Mouse (Mus musculus): ENCODE measurements around the gene Crtc1. TPM values are rescaled to one million over a fixed set of nuclear protein-coding genes. Genes with fewer than 3 reads are reported as not detected.

Gene Crtc1
- 18.0 and 23.4 TPM in 2 replicates for polyA plus RNA-seq (2014; fragmentation: Nextera tagmentation; extraction: Ambion mirVana)

DNA sequence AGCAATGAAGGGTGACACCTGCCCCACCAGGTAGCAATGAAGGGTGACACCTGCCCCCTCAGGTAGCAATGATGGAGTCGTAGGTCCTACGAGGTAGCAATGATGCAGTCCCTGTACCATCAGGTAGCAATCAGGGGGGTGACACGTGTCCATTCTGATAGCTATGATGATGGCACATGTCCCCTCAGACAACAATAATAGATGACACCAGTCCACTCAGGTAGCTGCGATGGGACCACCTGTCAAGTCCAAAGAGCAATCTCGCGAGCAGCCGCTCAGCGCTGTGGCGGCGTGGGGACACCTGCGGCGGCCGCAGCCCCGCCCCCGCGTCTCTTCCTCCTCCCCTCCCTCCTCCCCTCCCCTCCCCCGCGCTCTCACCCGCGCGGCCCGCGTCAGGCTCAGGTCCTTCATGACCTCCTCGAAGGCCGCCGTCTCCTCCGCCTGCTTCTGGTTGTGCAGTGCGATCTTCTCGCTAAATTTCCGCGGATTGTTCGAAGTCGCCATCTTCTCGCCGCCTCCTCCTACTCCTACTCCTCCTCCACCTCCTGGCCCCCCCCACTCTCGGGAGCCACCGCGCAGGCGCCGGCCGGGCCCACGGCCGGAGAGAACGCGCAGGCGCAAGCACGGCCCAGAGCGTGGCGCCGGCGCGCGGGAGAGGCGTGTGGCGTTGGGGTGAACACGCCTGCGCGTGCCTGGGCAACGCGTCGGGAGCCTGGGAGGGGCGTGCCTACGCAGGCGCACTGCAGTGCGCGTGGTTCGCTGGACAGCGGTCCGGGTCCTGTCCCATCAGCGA lies at the start of gene Crtc1:
TSS of gene Crtc1 (minus strand) at position 525 of the 793 bp plus-strand sequence.
- peak within 1 kb of the TSS; percentile 40; the same call in 1 of the 2 replicates for H3K27ac ChIP-seq (ENCODE audit: low read depth)
- H3K9ac ChIP-seq (ENCODE audit: low read length) = peak within 1 kb of the TSS; percentile 56
- DNase-seq (ENCODE audit: low spot score) (peak; percentile 95), ATAC-seq (replicated peaks; ENCODE audit: low FRiP score, low TSS enrichment, low read depth) (peak; percentile 97)
- H3K4me1 ChIP-seq (replicated peaks; ENCODE audit: control insufficient read depth, insufficient read depth, low read length) = peaks cover 8% of the 10 kb centered on the region
- peak within 1 kb of the TSS; percentile 68 for H3K4me3 ChIP-seq (ENCODE audit: low read depth, low read length)
- H3K4me2 ChIP-seq (ENCODE audit: low read length) = peak within 1 kb of the TSS; percentile 81
- no peaks in the 10 kb centered on the region for H3K27me3 ChIP-seq (replicated peaks; ENCODE audit: control insufficient read depth, insufficient read depth, low read length)
- no peaks in the 10 kb centered on the region for H3K9me3 ChIP-seq (ENCODE audit: control insufficient read depth, low read length)
- WGBS = 2% methylated on average over 70 of the region's 70 CpGs
- H3K36me3 ChIP-seq (ENCODE audit: control insufficient read depth, insufficient read depth, low read length) = no peaks in the 10 kb centered on the region

DNA sequence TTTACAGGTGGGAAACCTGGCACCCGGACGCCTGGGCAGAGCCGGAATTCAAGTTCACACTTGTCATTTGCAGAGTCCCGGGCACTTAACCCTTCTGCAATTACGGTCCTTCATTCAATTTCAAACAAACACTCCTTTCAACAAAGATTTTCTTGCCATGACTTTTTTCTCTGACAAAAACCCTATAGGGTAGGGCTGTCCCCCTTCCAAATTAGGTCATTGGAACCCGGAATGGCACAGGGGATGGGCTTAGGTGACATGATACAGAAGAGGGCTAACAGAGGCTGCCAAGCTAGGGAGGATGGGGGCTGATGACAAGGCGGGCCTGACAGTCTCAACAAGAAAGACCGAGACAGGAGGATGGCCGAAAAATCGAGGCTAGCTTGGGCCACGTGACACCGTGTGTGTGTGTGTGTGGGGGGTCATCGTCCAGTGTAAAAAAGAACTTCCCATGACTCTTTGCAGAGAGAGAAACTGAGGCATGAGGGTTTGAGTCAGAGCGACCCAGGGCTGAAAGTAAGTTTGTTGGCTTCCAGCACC lies 49.6 kb upstream of the Crtc1 start:
- no peak overlapping the region for H3K9ac ChIP-seq (ENCODE audit: low read length)
- H3K27me3 ChIP-seq (replicated peaks; ENCODE audit: control insufficient read depth, insufficient read depth, low read length) = peaks cover 99% of the 10 kb centered on the region
- H3K4me1 ChIP-seq (replicated peaks; ENCODE audit: control insufficient read depth, insufficient read depth, low read length) = peaks cover 31% of the 10 kb centered on the region
- peak overlapping the region; percentile 31 for H3K4me3 ChIP-seq (ENCODE audit: low read depth, low read length)
- no peaks in the 10 kb centered on the region for H3K36me3 ChIP-seq (ENCODE audit: control insufficient read depth, insufficient read depth, low read length)
- no peaks in the 10 kb centered on the region for H3K9me3 ChIP-seq (ENCODE audit: control insufficient read depth, low read length)
- 3% methylated on average over 14 of the region's 14 CpGs for WGBS
- DNase-seq (ENCODE audit: low spot score) (no peak), ATAC-seq (replicated peaks; ENCODE audit: low FRiP score, low TSS enrichment, low read depth) (no peak)
- no peak overlapping the region for H3K27ac ChIP-seq (ENCODE audit: low read depth)
- peak overlapping the region; percentile 49 for H3K4me2 ChIP-seq (ENCODE audit: low read length)

DNA sequence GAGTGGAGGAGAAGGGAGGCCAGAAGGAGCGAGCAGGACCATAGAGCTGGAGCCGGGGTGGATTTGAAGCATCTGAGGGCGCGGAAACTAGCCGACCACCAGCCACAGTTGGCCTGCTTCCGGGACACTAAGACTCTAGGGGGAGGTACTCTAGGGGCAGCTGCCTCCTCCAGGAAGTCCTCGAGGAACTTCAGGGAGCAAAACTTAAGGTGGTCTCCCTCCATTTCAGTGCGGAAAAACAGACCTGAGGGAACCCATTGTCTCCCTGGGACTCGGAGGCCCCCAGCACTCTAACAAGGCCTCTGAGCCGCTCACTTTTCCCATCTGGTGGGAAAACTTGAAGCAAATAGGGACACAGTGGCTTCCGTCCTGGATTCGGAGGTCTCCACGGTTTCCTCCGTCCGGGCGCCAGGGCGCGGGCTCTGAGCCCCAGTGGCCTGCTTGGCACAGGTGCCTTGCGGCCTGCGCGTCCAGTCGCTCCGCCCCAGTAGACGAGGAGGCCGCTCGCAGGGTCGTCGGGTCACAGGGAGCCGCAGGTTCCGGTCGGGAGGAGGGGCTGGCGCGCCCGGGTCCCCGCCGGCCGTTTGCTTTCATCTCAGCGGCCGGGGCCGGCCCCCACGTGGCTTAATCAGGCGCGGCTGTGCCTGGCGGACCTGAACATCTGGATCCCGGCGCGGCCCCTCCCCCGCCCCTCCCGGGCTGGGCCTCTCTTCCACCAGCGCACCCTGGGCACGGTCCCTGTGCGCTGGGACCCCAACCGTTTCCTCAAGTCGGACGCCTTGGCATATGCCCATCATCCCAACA lies 48.8 kb upstream of the Crtc1 start:
- Histone ChIP-seq H3K4me3 (ENCODE audit: low read depth, low read length) (peak overlapping the region; percentile 31), H3K27me3 (replicated peaks; ENCODE audit: control insufficient read depth, insufficient read depth, low read length) (peaks cover 91% of the 10 kb centered on the region), H3K9ac (ENCODE audit: low read length) (no peak overlapping the region), H3K4me1 (replicated peaks; ENCODE audit: control insufficient read depth, insufficient read depth, low read length) (peaks cover 26% of the 10 kb centered on the region), H3K4me2 (ENCODE audit: low read length) (peak overlapping the region; percentile 51), H3K36me3 (ENCODE audit: control insufficient read depth, insufficient read depth, low read length) (no peaks in the 10 kb centered on the region), H3K9me3 (ENCODE audit: control insufficient read depth, low read length) (no peaks in the 10 kb centered on the region), H3K27ac (ENCODE audit: low read depth) (no peak overlapping the region)
- peak; percentile 18; the same call in 1 of the 2 replicates for ATAC-seq (replicated peaks; ENCODE audit: low FRiP score, low TSS enrichment, low read depth)
- 4% methylated on average over 55 of the region's 55 CpGs for WGBS
- no peak for DNase-seq (ENCODE audit: low spot score)

GRCm38 (mm10) chr8:70486941-70487520 lies 47.7 kb upstream of the Crtc1 start, which contains the start of gene Tmem59l:
Tmem59l (minus strand) TSS chr8:70487358.
- Histone ChIP-seq H3K4me2 (ENCODE audit: low read length) (peak within 1 kb of the TSS; percentile 51), H3K36me3 (ENCODE audit: control insufficient read depth, insufficient read depth, low read length) (no peaks in the 10 kb centered on the region), H3K9me3 (ENCODE audit: control insufficient read depth, low read length) (no peaks in the 10 kb centered on the region), H3K4me1 (replicated peaks; ENCODE audit: control insufficient read depth, insufficient read depth, low read length) (peaks cover 24% of the 10 kb centered on the region), H3K27ac (ENCODE audit: low read depth) (no peak within 1 kb of the TSS), H3K9ac (ENCODE audit: low read length) (no peak within 1 kb of the TSS), H3K27me3 (replicated peaks; ENCODE audit: control insufficient read depth, insufficient read depth, low read length) (peaks cover 83% of the 10 kb centered on the region), H3K4me3 (ENCODE audit: low read depth, low read length) (peak within 1 kb of the TSS; percentile 31)
- ATAC-seq (replicated peaks; ENCODE audit: low FRiP score, low TSS enrichment, low read depth) (no peak), DNase-seq (ENCODE audit: low spot score) (no peak)
- WGBS = 3% methylated on average over 33 of the region's 33 CpGs

GRCm38 (mm10) chr8:70486191-70486681 lies 46.9 kb upstream of the Crtc1 start:
- Histone ChIP-seq H3K4me1 (replicated peaks; ENCODE audit: control insufficient read depth, insufficient read depth, low read length) (peaks cover 23% of the 10 kb centered on the region), H3K9ac (ENCODE audit: low read length) (no peak overlapping the region), H3K4me2 (ENCODE audit: low read length) (no peak overlapping the region), H3K27ac (ENCODE audit: low read depth) (no peak overlapping the region), H3K4me3 (ENCODE audit: low read depth, low read length) (no peak overlapping the region), H3K27me3 (replicated peaks; ENCODE audit: control insufficient read depth, insufficient read depth, low read length) (peaks cover 79% of the 10 kb centered on the region), H3K9me3 (ENCODE audit: control insufficient read depth, low read length) (no peaks in the 10 kb centered on the region), H3K36me3 (ENCODE audit: control insufficient read depth, insufficient read depth, low read length) (no peaks in the 10 kb centered on the region)
- ATAC-seq (replicated peaks; ENCODE audit: low FRiP score, low TSS enrichment, low read depth) = no peak
- DNase-seq (ENCODE audit: low spot score) = no peak
- WGBS = 58% methylated on average over 7 of the region's 7 CpGs

DNA sequence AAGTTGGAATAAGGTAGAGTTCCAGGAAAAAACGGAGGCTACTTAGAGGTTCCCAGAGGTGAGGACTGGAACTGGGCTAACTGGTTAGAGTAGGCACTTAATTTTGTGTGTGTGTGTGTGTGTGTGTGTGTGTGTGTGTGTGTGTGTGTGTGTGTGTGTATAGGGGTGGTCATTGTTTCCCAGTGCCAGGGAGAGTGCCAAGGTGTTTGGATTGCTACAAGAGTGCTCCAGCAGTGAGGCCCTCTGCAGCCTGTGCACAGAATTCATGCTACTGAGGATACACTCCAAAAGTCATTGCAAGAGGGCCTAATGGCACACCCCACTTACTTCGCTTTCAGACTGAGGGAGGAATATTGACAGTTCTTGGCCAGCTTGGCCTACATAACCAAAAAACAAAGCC lies 43.6 kb upstream of the Crtc1 start:
- Histone ChIP-seq H3K9ac (ENCODE audit: low read length) (no peak overlapping the region), H3K27ac (ENCODE audit: low read depth) (no peak overlapping the region), H3K27me3 (replicated peaks; ENCODE audit: control insufficient read depth, insufficient read depth, low read length) (peaks cover 60% of the 10 kb centered on the region), H3K9me3 (ENCODE audit: control insufficient read depth, low read length) (no peaks in the 10 kb centered on the region), H3K4me3 (ENCODE audit: low read depth, low read length) (no peak overlapping the region), H3K4me1 (replicated peaks; ENCODE audit: control insufficient read depth, insufficient read depth, low read length) (no peaks in the 10 kb centered on the region), H3K4me2 (ENCODE audit: low read length) (no peak overlapping the region), H3K36me3 (ENCODE audit: control insufficient read depth, insufficient read depth, low read length) (no peaks in the 10 kb centered on the region)
- DNase-seq (ENCODE audit: low spot score) (no peak), ATAC-seq (replicated peaks; ENCODE audit: low FRiP score, low TSS enrichment, low read depth) (no peak)
- WGBS = 46% methylated on average over 2 of the region's 2 CpGs

- peaks cover 5% of the 10 kb centered on the region; the same call in 1 of the 2 replicates for H3K4me1 ChIP-seq (replicated peaks; ENCODE audit: control insufficient read depth, insufficient read depth, low read length)
- peaks cover 50% of the 10 kb centered on the region for H3K27me3 ChIP-seq (replicated peaks; ENCODE audit: control insufficient read depth, insufficient read depth, low read length)
- no peaks in the 10 kb centered on the region for H3K36me3 ChIP-seq (ENCODE audit: control insufficient read depth, insufficient read depth, low read length)
- no peak overlapping the region for H3K4me2 ChIP-seq (ENCODE audit: low read length)
- DNase-seq (ENCODE audit: low spot score) (no peak), ATAC-seq (replicated peaks; ENCODE audit: low FRiP score, low TSS enrichment, low read depth) (no peak)
- H3K9ac ChIP-seq (ENCODE audit: low read length) = no peak overlapping the region
- no peak overlapping the region for H3K27ac ChIP-seq (ENCODE audit: low read depth)
- no peak overlapping the region for H3K4me3 ChIP-seq (ENCODE audit: low read depth, low read length)
- 82% methylated on average over 3 of the region's 3 CpGs for WGBS
- no peaks in the 10 kb centered on the region for H3K9me3 ChIP-seq (ENCODE audit: control insufficient read depth, low read length)
Observed at GRCm38 (mm10) chr8:70481908-70482307, 42.5 kb upstream of the Crtc1 start.

Data from intestine, embryonic 14.5 days (tissue).